Mouse (Mus musculus): ENCODE measurements around the gene Map2k5. TPM values are rescaled to one million over a fixed set of nuclear protein-coding genes. Genes with fewer than 3 reads are reported as not detected.

The Map2k5 gene
- polyA plus RNA-seq, 1 experiment from 2014 or later, result 33.9 TPM

GRCm38 (mm10) chr9:63132673-63133601 lies 244.8 kb downstream of the Map2k5 start:
- Histone ChIP-seq H3K4me1 (peaks cover 38% of the 10 kb centered on the region), H3K9me3 (replicated peaks) (no peaks in the 10 kb centered on the region), H3K36me3 (ENCODE audit: poor library complexity, severe bottlenecking) (no peaks in the 10 kb centered on the region), H3K9ac (peak overlapping the region; percentile 71), H3K4me2 (peak overlapping the region; percentile 82), H3K4me3 (peak overlapping the region; percentile 66), H3K27me3 (peaks cover 67% of the 10 kb centered on the region), H3K27ac (peak overlapping the region; percentile 69; the same call in 1 of the 2 replicates)
- peak; percentile 98 for ATAC-seq
- 1% methylated on average over 48 of the region's 48 CpGs for WGBS

GRCm38 (mm10) chr9:63131957-63132602 lies 245.6 kb downstream of the Map2k5 start:
- ATAC-seq, result peak; percentile 20
- WGBS, result under 1% methylated on average over 28 of the region's 28 CpGs
- no peaks in the 10 kb centered on the region for H3K36me3 ChIP-seq (ENCODE audit: poor library complexity, severe bottlenecking)
- H3K4me1 ChIP-seq, result peaks cover 38% of the 10 kb centered on the region
- 0 out of 2 replicates have a peak overlapping the region, but pooled peaks have one; percentile 69 for H3K27ac ChIP-seq
- H3K9me3 ChIP-seq (replicated peaks), result no peaks in the 10 kb centered on the region
- H3K4me2 ChIP-seq, result peak overlapping the region; percentile 82
- H3K27me3 ChIP-seq, result peaks cover 59% of the 10 kb centered on the region
- peak overlapping the region; percentile 71 for H3K9ac ChIP-seq
- peak overlapping the region; percentile 66 for H3K4me3 ChIP-seq

- 83% methylated on average over 8 of the region's 8 CpGs for WGBS
- no peaks in the 10 kb centered on the region for H3K36me3 ChIP-seq (ENCODE audit: poor library complexity, severe bottlenecking)
These were observed 248.1 kb downstream of the Map2k5 start for GRCm38 (mm10) chr9:63129641-63130041.

GRCm38 (mm10) chr9:63124512-63124911 lies 253.2 kb downstream of the Map2k5 start:
- Histone ChIP-seq H3K4me1 (0 out of 2 replicates have a peak, but pooled peaks cover 3% of the 10 kb centered on the region), H3K36me3 (ENCODE audit: poor library complexity, severe bottlenecking) (no peaks in the 10 kb centered on the region), H3K9me3 (replicated peaks) (no peaks in the 10 kb centered on the region), H3K27me3 (peaks cover 17% of the 10 kb centered on the region; the same call in 1 of the 2 replicates), H3K4me2 (no peak overlapping the region), H3K9ac (no peak overlapping the region), H3K27ac (no peak overlapping the region), H3K4me3 (no peak overlapping the region)
- ATAC-seq, result peak; percentile 11; the same call in 1 of the 2 replicates
- 59% methylated on average over 9 of the region's 9 CpGs for WGBS

More at GRCm38 (mm10) chr9:63129641-63130041, 248.1 kb downstream of the Map2k5 start:
- Histone ChIP-seq H3K9me3 (replicated peaks) (no peaks in the 10 kb centered on the region), H3K27me3 (peaks cover 50% of the 10 kb centered on the region), H3K4me2 (no peak overlapping the region), H3K27ac (no peak overlapping the region), H3K9ac (no peak overlapping the region), H3K4me3 (no peak overlapping the region), H3K4me1 (peaks cover 23% of the 10 kb centered on the region)
- ATAC-seq, result no peak

- peak overlapping the region; percentile 63 for H3K4me2 ChIP-seq
- peak; percentile 97 for ATAC-seq
- H3K4me3 ChIP-seq, result peak overlapping the region; percentile 36
- H3K4me1 ChIP-seq, result 0 out of 2 replicates have a peak, but pooled peaks cover 3% of the 10 kb centered on the region
- peaks cover 14% of the 10 kb centered on the region; the same call in 1 of the 2 replicates for H3K27me3 ChIP-seq
- H3K9me3 ChIP-seq (replicated peaks), result no peaks in the 10 kb centered on the region
- H3K9ac ChIP-seq, result peak overlapping the region; percentile 53
- 8% methylated on average over 30 of the region's 30 CpGs for WGBS
- H3K27ac ChIP-seq, result no peak overlapping the region
- no peaks in the 10 kb centered on the region for H3K36me3 ChIP-seq (ENCODE audit: poor library complexity, severe bottlenecking)
These were observed 254.0 kb downstream of the Map2k5 start for GRCm38 (mm10) chr9:63123451-63124438.

- H3K4me3 ChIP-seq, result no peak overlapping the region
- no peaks in the 10 kb centered on the region for H3K36me3 ChIP-seq (ENCODE audit: poor library complexity, severe bottlenecking)
- 0 out of 2 replicates have a peak, but pooled peaks cover 3% of the 10 kb centered on the region for H3K4me1 ChIP-seq
- WGBS, result 25% methylated on average over 8 of the region's 8 CpGs
- H3K27ac ChIP-seq, result no peak overlapping the region
- no peak for ATAC-seq
- H3K27me3 ChIP-seq, result peaks cover 14% of the 10 kb centered on the region; the same call in 1 of the 2 replicates
- no peak overlapping the region for H3K9ac ChIP-seq
- no peaks in the 10 kb centered on the region for H3K9me3 ChIP-seq (replicated peaks)
- no peak overlapping the region for H3K4me2 ChIP-seq
These were observed 255.4 kb downstream of the Map2k5 start for GRCm38 (mm10) chr9:63122161-63122833.

- Histone ChIP-seq H3K4me2 (no peak overlapping the region), H3K4me3 (no peak overlapping the region), H3K36me3 (ENCODE audit: poor library complexity, severe bottlenecking) (no peaks in the 10 kb centered on the region), H3K9ac (no peak overlapping the region), H3K4me1 (no peaks in the 10 kb centered on the region), H3K27ac (no peak overlapping the region), H3K27me3 (no peaks in the 10 kb centered on the region), H3K9me3 (replicated peaks) (no peaks in the 10 kb centered on the region)
- WGBS, result 68% methylated on average over 5 of the region's 5 CpGs
- no peak for ATAC-seq
These were observed 259.3 kb downstream of the Map2k5 start for GRCm38 (mm10) chr9:63118385-63118784.

Other genes with a start within 250 kb of the Map2k5 start
- 0.28 and 0.55 TPM in 2 replicates for gene Skor1, start 228.9 kb downstream of the Map2k5 start, polyA plus RNA-seq (2015; fragmentation: Nextera tagmentation; extraction: Ambion mirVana)
- 66.2 and 66.7 TPM in 2 replicates for gene 2300009A05Rik, start 21.3 kb upstream of the Map2k5 start, polyA plus RNA-seq (2015; fragmentation: Nextera tagmentation; extraction: Ambion mirVana)
- gene Iqch, start 224.6 kb upstream of the Map2k5 start, polyA plus RNA-seq (2015; fragmentation: Nextera tagmentation; extraction: Ambion mirVana), result 0.06 and 0.18 TPM in 2 replicates
- 47.1 and 51.2 TPM in 2 replicates for gene Aagab, start 224.8 kb upstream of the Map2k5 start, polyA plus RNA-seq (2015; fragmentation: Nextera tagmentation; extraction: Ambion mirVana)

Data from forebrain, embryonic 13.5 days (tissue).